Mouse (Mus musculus) ES-Bruce4 (cell line): ENCODE measurements around the gene Hsdl2.

Source experiments
- EP300 ChIP-seq: IDR thresholded peaks from 2 replicates; pipeline ENCODE4 v1.6.1; 2011; ENCODE audit warnings: low read depth, low read length; ENCODE audit not compliant: insufficient read depth
- POLR2A ChIP-seq: IDR thresholded peaks from one replicate; pipeline ENCODE4 v1.8.1; 2011; ENCODE audit warnings: low read length; ENCODE audit not compliant: insufficient read depth

DNA sequence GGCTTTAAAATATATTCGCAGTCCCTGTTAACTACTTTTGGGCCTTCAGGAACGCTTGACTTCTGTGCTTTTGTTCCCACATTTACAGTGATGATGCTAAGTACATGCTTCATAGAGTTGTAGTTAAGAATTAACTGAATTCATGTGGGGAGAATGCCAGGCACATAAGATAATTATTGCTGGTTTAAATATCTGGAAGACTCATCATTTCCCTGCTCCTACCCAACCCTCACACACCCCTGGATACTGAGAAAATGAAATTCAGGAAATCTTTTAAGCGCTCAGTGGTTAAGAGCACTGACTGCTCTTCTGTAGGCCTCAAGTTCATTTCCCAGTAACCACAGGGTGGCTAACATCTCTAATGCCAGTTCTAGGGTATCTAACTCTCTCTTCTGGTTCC is 60.7 kb downstream of the Hsdl2 start:
- TF ChIP-seq POLR2A, result no peak
- no peak for TF ChIP-seq EP300
